Mouse (Mus musculus) kidney, adult 2 months (tissue): ENCODE measurements at regions not wholly inside any gene's neighbourhood (a gene's known extent, or its start where the extent isn't known, plus 50 kb on each side); places are given as distances from the start of the nearest gene placed in this dataset.

Experiments used
- CTCF ChIP-seq: fragments of 200-500 bp; conservative IDR thresholded peaks from 2 replicates; pipeline ENCODE4 v1.5.1; 2011; ENCODE audit warnings: low read depth, mild to moderate bottlenecking, control low read depth, low read length, moderate library complexity, mixed read lengths; ENCODE audit not compliant: insufficient read depth, insufficient read length
- POLR2A ChIP-seq: fragments of 200-500 bp; IDR thresholded peaks from one replicate; pipeline ENCODE4 v1.6.1; 2011; ENCODE audit warnings: low read depth, low read length, control low read depth

DNA sequence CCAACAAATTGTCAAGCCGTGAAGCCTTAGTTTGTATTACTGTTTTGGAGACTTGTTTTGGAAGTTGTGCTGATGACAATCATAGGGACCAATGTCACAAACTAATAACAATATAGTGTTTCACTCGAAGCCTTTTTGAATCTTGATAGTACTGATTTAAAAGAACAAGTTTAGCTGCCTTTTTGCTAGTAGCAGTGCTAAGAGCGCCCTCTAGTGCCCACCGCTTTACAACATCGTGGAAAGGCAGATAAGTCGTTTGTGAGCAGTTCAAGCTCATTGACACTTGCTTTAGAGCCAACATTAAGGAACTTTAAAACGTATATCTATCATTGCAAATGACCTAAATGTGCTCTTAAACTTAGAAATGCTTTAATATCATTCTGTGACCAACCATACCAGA lies 170.9 kb downstream of the Grb14 start:
- TF ChIP-seq CTCF (peak; percentile 85), POLR2A (no peak)
